Mouse (Mus musculus) G1E (cell line): ENCODE measurements at regions not wholly inside any gene's neighbourhood (a gene's known extent, or its start where the extent isn't known, plus 50 kb on each side); places are given as distances from the start of the nearest gene placed in this dataset.

Source experiments
- CTCF ChIP-seq: IDR thresholded peaks from 2 replicates; pipeline ENCODE4 v1.5.1; 2012; ENCODE audit warnings: low read depth, low read length, inconsistent platforms, mixed read lengths
- GATA1 ChIP-seq: IDR thresholded peaks from 2 replicates; pipeline ENCODE4 v1.6.1; 2012; ENCODE audit warnings: borderline replicate concordance, low read length, inconsistent platforms, mixed read lengths
- POLR2AphosphoS5 ChIP-seq: IDR thresholded peaks from 2 replicates; pipeline ENCODE4 v1.6.1; 2012; ENCODE audit warnings: low read depth, low read length, inconsistent platforms; ENCODE audit not compliant: insufficient replicate concordance
- TAL1 ChIP-seq: conservative IDR thresholded peaks from 2 replicates; pipeline ENCODE4 v1.6.1; 2012; ENCODE audit warnings: low read depth, low read length, inconsistent platforms, mixed read lengths

GRCm38 (mm10) chr19:56001428-56001827 is 259.8 kb downstream of the Tcf7l2 start:
- no peak for TF ChIP-seq TAL1
- no peak for TF ChIP-seq CTCF
- TF ChIP-seq POLR2AphosphoS5, result no peak
- no peak for TF ChIP-seq GATA1
